Mouse (Mus musculus) cortical plate, adult 2 months (tissue): Measurements from ENCODE around the gene Galk1. TPM values are rescaled to one million over a fixed set of nuclear protein-coding genes. Genes with fewer than 3 reads are reported as not detected.

Source experiments
- H3K27ac ChIP-seq: fragments of 200-500 bp; 2 replicates; pipeline ENCODE4 v1.5.1; 2012; ENCODE audit warnings: low read length, control low read depth, inconsistent platforms; ENCODE audit not compliant: insufficient read depth
- H3K4me1 ChIP-seq: fragments of 200-500 bp; 2 replicates; pipeline ENCODE4 v1.6.1; 2011; ENCODE audit warnings: low read length; ENCODE audit not compliant: control insufficient read depth, insufficient read depth
- H3K4me3 ChIP-seq: fragments of 200-500 bp; 2 replicates; pipeline ENCODE4 v1.5.1; 2011; ENCODE audit warnings: mild to moderate bottlenecking, low read length, control low read depth; ENCODE audit not compliant: insufficient read depth
- CTCF ChIP-seq: fragments of 200-500 bp; IDR thresholded peaks from 2 replicates; pipeline ENCODE4 v1.5.1; 2011; ENCODE audit warnings: mild to moderate bottlenecking, control low read depth, low read length; ENCODE audit not compliant: insufficient read depth; ENCODE audit errors: extremely low read depth
- POLR2A ChIP-seq: fragments of 200-500 bp; IDR thresholded peaks from 2 replicates; pipeline ENCODE4 v1.6.1; 2011; ENCODE audit warnings: mild to moderate bottlenecking, low read length, control low read depth; ENCODE audit not compliant: insufficient read depth; ENCODE audit errors: extremely low read depth
- polyA plus RNA-seq: library from polyadenylated mRNA; depleted of rRNA; stranded (reverse); fragments of >200 nt; gene quantifications from 2 replicates; pipeline ENCODE4 v1.2.3, GENCODE M21; 2012

Galk1 gene
- polyA plus RNA-seq, 1 experiment: 20.4 TPM

DNA sequence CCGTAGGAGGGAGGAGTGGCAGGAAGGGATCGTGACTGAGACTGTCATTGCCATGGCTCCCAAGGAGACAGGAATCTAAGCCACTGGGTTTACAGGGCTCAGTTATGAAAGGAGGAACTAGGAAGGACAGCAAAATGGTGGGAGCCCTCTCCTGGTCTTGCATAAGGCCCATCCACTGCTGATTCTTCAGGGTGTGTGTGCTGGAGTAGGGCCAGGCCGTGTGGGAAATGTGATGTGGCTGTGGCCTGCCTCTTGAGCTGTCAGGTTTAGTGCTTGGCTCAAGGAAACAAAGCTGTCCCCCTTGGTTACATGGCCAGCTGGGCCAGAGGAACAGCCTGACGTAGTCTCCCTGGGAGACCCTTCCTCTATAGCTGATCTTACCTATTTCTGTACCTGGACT is 37.7 kb upstream of the Galk1 start:
- Histone ChIP-seq H3K4me1 (no peaks in the 10 kb centered on the region), H3K27ac (no peak overlapping the region), H3K4me3 (no peak overlapping the region)
- no peak for TF ChIP-seq POLR2A
- no peak for TF ChIP-seq CTCF

- TF ChIP-seq POLR2A (no peak), CTCF (no peak)
- Histone ChIP-seq H3K4me3 (no peak overlapping the region), H3K4me1 (no peaks in the 10 kb centered on the region), H3K27ac (no peak overlapping the region)
These were observed 37.1 kb upstream of the Galk1 start for GRCm38 (mm10) chr11:116049610-116050009.

DNA sequence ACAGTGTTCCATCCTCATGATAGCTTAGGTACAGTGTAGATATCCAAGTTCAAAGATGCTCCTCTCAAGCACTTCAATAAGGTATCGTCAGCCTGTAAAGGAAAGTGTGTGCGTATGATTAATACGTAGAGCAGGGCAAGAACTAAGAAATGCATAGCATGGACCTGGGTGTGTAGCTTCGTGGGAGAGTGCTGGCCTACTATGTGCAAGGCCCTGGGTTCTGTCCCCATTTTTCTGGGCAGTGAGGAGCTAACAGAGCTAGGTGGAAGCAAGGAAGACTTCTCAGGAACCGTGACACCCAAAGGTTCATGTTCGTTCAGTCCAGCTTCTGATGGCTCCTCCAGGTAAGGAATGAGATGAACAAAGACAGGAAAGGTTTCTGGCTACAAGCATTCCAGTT is 32.7 kb upstream of the Galk1 start:
- Histone ChIP-seq H3K27ac (no peak overlapping the region), H3K4me1 (no peaks in the 10 kb centered on the region), H3K4me3 (no peak overlapping the region)
- TF ChIP-seq CTCF (no peak), POLR2A (no peak)

DNA sequence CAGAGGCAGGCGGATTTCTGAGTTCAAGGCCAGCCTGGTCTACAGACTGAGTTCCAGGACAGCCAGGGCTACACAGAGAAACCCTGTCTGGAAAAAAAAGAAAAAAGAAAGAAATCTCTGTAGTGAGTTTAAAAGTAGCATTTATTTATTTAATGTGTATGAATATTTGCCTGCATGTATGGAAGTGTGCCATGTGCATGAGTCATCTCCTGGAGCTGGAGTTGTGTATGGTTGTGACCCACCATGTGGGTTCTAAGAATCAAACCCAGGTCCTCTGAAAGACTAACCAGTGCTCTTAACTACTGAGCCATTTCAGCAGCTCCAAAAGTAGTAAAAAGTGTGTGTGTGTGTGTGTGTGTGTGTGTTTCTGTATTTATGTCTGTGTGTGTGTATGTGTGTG is 30.8 kb upstream of the Galk1 start:
- H3K4me3 ChIP-seq: no peak overlapping the region
- TF ChIP-seq CTCF: no peak
- no peak for TF ChIP-seq POLR2A
- H3K4me1 ChIP-seq: no peaks in the 10 kb centered on the region
- no peak overlapping the region for H3K27ac ChIP-seq

- no peaks in the 10 kb centered on the region for H3K4me1 ChIP-seq
- no peak overlapping the region for H3K4me3 ChIP-seq
- no peak for TF ChIP-seq CTCF
- TF ChIP-seq POLR2A: no peak
- H3K27ac ChIP-seq: no peak overlapping the region
These were observed 30.0 kb upstream of the Galk1 start for GRCm38 (mm10) chr11:116042372-116043138.

GRCm38 (mm10) chr11:116041833-116042232 is 29.3 kb upstream of the Galk1 start:
- TF ChIP-seq POLR2A (no peak), CTCF (no peak)
- no peaks in the 10 kb centered on the region for H3K4me1 ChIP-seq
- no peak overlapping the region for H3K4me3 ChIP-seq
- H3K27ac ChIP-seq: no peak overlapping the region

- no peak for TF ChIP-seq CTCF
- TF ChIP-seq POLR2A: no peak
- Histone ChIP-seq H3K4me3 (no peak overlapping the region), H3K27ac (no peak overlapping the region), H3K4me1 (no peaks in the 10 kb centered on the region)
These were observed 28.1 kb upstream of the Galk1 start for GRCm38 (mm10) chr11:116040593-116040992.

GRCm38 (mm10) chr11:116037826-116038225 is 25.3 kb upstream of the Galk1 start:
- Histone ChIP-seq H3K27ac (no peak overlapping the region), H3K4me1 (no peaks in the 10 kb centered on the region), H3K4me3 (no peak overlapping the region)
- TF ChIP-seq POLR2A: no peak
- no peak for TF ChIP-seq CTCF

- TF ChIP-seq CTCF: no peak
- TF ChIP-seq POLR2A: no peak
- H3K4me3 ChIP-seq: no peak overlapping the region
- peaks cover under 1% of the 10 kb centered on the region; the same call in 1 of the 2 replicates for H3K4me1 ChIP-seq
- H3K27ac ChIP-seq: no peak overlapping the region
These were observed 24.2 kb upstream of the Galk1 start for GRCm38 (mm10) chr11:116036671-116037070.

DNA sequence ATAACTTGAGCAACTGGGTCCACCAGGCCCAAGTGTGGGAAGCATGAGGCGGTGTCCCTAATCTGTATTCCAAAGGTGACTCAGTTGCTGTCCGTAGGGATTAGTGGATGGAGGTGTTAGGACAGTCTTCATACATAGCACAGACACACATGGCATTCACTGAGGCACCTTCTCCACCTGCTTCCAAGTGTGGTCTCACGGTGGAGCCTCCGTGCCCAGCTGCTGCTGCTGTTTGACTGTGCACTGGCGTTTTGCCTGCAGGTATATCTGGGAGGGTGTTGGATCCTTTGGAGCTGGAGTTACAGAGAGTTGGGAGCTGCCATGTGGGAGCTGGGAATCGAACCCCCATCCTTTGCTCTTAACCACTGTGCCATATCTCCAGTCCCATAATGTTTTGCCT is 22.1 kb upstream of the Galk1 start:
- peaks cover 4% of the 10 kb centered on the region for H3K4me1 ChIP-seq
- TF ChIP-seq CTCF: no peak
- no peak for TF ChIP-seq POLR2A
- H3K4me3 ChIP-seq: no peak overlapping the region
- H3K27ac ChIP-seq: no peak overlapping the region
